Mouse (Mus musculus) urinary bladder, postnatal 36 days (tissue): ENCODE data around the gene Ankrd44.
A peak's percentile ranks its signal among the peaks of the same experiment; 100 is the strongest.

ENCODE experiments used
- DNase-seq, 2 experiments: peaks; one replicate each; pipeline ENCODE4 v3.0.0; 2022; ENCODE audit warnings: low spot score in 2 of 2, mixed read lengths in 1 of 2

Ankrd44 gene

DNA sequence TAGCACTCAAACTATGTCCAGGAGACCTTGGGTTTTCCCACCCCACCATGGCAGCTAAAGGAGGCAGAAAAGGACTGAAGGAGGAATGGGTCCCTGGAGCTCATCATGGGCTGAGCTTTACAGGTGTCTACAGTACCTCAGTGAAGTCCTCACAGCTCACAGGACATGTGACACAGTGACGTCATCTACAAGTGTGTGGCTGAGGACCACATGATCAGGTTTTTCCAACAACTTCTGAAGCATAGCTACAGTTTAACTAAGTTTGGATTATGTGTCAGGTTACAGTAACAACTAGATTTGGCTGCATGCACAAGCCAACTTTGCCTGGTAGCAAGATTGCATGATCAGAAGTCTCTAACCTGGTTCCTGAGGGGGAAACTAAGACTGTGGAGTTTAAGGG lies 78.9 kb downstream of the Ankrd44 start:
- DNase-seq, result no peak

DNA sequence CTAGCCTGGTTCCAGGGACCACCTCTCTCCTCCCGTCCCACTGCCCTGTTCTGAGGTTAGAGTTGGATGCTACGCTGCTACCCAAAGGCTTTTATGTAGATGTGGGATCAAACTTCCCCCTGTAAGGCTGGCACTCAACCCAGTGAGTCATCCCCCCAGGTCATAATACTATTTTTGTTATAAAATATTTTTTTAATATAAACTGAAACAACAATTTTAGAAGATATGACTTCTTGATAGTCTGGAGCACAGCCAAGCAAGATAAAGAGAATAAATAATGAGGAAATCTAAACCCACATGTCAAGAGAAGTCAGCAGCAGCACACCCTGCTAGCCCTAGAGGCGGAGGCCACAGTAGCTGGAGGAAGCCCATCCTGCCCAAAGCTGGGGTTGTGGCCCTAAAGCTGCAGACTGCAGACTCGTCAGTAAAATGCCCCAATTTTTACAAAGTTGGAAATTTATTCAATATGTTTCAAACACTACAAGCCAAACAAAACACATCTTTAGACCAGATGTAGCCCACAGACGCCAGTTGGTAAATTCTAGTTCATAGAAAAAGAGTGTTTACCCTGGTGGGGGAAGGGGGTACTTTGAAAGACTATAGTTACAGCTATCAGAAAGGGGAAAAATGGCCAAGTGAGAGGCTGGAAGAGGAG lies 79.7 kb downstream of the Ankrd44 start:
- no peak for DNase-seq

DNA sequence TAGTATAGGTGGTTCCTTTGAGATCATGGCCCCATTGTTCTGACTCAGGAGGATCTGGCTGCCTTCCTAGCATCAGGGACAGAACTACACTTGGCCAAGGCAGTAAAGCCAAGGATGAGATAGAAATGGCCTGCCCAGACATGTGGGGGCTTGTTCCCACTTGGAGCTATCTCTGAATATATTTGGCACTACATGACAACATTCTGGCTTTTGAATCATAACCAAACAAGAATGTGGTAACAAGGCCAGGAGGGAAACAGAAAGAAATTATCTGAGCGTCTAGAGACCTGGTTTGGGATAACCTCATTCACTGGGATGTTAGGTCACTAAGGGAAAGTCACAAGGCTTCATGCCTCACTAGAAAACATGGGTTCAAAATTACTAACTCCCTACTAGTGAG lies 81.8 kb downstream of the Ankrd44 start:
- no peak for DNase-seq

DNA sequence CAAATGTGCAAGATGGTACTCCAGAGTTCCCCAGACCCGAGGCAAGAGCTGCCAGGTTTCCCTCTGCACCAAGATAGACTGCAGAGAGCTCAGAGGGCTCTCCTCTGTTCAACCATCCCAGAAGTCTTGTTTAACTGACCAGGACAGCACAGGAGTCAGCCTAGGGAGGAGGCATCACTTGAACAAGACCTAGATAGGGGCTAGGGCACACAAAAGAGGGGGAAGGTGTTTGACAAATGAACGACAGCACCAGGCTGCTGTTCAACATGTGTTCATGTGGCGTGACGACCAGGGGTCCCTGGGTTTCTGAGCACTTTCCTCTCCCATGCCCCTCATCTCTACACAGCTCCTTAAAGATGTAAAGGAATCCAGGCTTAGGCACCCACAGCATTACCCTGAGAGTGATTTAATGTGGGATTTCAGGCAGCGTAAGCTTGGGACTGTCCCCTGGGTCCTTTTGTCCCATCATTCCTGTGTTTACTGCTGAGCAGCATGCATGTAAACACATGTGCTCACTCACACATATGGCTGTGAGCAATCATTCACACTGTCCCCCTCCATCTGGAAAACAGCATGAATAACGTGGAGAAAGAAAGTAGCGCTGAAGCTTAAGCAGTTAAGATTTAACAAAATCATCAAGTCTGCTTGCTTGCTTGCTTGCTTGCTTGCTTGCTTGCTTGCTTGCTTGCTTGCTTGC lies 83.3 kb downstream of the Ankrd44 start:
- DNase-seq, result no peak

DNA sequence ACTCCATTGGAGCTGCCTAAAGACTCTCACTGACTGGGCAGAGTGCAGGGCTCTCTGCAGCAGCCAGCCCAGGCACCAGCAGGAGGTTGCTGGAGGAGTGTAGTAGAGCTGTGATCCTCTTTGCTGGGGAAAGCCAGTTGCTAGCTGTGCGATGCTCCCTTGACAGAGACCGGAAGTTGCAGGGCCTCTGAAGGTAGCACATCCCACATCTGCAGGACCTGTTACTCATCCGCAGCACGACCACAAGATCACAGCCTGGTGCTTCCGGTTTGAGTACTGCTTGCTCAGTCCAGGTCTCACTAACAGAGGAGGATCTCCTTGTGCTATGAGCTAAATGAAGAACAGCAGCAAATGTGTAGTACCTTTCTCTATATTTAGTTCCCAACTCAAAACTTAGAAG lies 84.4 kb downstream of the Ankrd44 start:
- DNase-seq, result no peak

DNA sequence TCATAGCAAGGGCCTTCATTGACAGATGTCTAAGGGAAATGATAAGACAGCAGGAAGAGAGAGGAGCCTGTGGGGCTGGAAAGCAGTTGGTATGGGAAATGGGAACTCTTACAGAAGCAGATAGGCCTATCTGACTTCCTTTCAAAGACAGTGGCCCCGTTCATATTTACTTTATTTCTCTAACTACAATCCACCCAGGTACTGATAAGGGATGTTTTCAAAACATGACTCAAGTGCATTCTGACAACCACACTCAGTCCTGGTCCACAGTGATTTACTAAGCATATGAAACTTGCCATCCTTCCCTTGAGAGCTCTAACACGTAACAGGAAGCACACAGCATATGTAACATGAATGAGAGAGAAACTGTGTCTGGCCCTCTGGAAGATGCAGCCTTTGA lies 86.1 kb downstream of the Ankrd44 start:
- DNase-seq, result no peak

DNA sequence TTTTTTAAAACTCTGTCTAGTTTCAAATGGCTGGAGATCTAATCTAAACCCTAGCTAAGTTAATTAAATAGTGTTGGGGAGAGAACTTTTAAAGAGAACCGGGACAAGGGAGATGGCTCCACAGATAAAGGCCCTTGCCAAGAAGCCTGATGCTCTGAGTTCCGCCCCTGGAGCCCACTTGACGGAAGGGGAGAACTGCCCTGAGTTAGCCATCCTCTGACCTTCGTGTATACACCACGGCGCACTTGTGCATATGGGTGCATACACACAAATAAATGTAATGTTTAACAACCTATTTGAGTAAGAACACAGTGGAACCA lies 87.7 kb downstream of the Ankrd44 start:
- no peak for DNase-seq

DNA sequence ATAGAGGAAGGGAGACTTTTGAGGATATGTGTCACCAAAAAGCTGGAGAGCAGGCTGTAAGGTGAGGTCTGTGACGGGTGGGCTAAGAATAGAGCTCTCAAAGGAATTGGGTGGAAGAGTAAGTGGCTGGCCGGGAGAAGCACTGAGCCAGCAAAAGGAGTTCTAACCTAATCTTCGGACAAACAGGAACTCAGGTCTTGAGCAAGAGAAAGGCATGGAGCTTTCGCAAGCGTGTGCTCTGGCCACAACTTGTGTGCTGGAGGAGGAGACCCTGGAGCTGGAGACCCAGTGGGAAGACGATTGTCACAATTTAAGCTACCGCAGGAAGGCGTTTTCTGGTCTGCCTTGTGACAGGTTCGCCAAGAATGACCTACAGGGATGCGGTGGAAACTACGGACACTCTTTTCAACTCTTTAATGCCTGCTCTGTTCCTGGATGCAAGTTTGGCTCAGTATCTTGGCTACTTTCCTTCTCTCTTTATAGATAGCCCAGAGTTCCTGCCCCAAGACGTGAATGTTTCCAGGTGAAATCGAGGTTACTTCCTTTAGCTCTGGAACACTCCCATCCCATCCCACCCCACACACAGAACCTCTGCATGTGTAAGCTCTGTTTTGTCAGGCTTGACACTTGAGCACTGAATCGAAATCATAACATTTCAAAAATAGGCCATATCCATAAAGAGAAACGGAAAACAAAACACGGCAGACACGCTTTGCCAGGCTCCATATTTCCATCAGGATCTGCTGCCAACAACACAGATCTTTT lies 88.3 kb downstream of the Ankrd44 start:
- peak in 1 of 2 experiments; percentile 54 for DNase-seq

DNA sequence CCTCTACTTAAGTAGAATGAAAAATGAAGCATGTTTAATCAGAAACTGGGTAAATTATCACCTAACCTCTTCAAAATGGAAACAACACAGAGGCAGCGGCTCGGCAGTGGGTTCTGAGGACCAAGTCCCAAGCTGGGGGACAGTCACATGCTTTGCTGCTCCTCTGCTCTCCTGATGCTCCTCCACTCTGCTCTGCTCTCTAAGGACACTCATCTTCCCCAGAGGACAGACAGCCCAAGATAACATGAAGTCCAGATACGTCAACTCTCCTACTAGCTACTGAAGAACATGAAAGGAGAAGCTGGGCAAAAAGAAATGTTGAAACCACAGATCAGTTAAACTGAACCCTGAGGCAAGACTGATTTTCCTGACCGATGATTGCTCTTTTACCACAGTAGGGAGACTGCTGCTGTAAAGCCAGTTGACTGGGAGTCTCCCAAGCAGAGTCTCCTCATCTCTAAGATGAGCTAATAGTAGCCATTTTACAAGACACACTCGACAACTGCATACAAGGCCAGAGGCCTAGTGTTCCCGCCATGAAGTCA lies 90.5 kb downstream of the Ankrd44 start:
- DNase-seq, result no peak

DNA sequence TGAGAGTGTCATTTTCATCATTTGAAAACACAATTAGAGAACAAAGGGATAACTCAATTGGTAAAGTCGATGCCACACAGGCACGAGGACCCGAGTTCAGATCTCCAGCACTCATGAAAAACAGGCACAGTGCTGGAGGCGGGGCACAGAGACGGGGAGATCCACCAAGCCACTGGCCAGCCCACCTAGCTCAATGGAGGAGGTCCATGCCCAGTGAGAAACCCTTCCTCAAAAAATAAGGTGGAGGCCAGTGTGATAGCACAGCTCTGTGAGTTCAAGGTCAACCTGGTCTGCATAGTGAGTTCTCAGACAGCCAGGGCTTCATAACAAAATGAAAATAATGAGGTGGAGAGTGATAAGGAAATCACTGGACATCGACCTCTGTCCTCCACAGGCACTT lies 93.0 kb downstream of the Ankrd44 start:
- no peak for DNase-seq

DNA sequence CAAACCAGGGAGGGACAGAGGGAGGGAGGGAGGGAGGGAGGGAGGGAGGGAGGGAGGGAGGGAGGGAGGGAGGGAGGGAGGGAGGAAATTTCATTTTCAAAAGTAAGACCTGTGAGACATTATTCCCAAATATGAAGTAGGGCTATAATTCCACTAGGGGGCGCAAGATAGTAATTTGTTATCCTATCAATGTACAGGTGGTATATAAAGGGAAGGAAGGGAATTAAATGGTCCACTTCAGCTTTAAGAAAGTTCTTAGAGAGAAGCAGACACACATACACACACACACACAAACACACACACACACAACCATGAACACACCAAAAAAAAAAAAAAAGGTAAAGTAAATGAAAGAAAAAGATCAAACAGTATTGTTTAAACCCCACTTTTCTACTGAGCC lies 93.4 kb downstream of the Ankrd44 start:
- no peak for DNase-seq

DNA sequence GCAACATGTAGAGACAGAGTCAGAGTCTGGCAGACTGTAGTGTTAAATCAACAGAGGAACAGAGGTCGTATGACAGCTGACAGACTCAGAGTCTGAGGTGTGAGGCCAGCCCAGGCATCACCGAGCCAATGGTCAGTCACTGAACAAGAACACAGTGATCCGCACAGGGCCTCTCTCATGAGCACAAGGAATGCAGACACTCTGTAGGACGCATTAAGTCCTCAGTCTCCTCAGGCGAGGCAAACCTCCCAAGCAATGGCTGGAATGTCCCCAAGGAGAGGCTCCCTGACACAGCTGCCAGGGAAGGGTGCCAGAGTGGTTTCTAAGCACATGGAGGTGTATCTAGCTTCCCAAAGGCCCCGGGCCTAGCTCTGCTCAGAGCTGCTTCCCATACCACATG lies 96.0 kb downstream of the Ankrd44 start:
- peak in 1 of 2 experiments; percentile 46 for DNase-seq

DNA sequence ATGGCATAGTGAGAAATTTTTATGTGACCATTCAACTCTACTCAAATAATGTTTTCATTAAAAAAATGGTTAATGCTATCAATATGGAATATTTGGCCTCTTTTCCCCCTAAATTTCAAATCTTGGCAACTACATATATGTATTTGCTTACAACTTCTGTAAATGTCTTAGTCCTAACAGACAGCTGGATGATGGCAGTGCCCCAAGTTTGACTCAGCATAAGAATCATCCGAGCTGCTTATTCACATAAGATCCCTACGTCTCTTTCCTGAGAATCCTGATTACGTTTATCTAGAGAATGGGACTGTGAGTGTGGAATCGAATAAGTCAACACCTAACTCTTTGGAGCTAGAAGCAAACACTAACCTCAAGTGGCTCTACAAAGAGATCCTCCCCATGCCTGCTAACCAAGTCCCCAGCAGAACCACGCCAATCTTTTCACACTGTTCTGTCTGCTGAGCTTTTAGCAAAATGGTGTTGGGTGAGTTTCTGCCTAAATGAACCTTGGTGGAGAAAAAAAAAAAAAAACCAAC lies 96.4 kb downstream of the Ankrd44 start:
- no peak for DNase-seq

DNA sequence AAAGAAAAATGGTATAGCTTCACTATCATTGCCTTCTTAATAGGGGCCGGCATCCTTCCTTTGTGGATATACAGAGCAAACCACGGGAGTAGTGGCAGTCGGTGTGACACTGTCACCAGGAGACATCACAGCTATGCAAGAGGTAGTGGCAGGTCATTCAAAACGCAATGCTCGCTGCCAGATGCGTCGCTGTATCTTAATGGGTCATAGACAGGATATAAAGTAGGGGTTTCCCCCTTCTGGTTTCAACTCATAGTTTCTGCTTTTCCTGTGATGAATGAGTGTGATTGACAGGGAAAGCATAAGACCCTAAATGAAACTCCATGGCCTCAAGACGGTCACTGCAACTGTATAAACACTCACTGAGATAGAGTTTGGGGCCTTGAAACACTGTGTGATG lies 98.4 kb downstream of the Ankrd44 start:
- DNase-seq, result no peak

DNA sequence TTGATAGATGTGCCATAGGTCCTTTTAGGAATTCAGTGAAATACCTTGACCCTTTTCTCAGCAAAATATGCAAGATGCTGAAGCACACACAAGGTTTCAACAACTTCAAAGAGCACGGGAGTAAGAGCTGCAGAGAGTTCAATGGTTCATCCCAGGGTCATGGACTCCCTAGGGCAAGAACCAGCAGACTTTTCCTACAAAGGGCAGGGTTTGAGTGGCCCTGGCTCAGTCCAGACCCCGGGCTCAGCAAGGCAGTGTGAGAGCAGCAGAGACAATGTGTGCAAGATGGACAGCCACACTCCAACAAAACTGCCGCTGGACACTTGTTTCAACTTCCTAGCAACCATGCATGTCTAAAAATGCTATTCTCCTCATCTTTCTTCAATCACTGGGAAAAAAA lies 98.8 kb downstream of the Ankrd44 start:
- DNase-seq, result no peak

DNA sequence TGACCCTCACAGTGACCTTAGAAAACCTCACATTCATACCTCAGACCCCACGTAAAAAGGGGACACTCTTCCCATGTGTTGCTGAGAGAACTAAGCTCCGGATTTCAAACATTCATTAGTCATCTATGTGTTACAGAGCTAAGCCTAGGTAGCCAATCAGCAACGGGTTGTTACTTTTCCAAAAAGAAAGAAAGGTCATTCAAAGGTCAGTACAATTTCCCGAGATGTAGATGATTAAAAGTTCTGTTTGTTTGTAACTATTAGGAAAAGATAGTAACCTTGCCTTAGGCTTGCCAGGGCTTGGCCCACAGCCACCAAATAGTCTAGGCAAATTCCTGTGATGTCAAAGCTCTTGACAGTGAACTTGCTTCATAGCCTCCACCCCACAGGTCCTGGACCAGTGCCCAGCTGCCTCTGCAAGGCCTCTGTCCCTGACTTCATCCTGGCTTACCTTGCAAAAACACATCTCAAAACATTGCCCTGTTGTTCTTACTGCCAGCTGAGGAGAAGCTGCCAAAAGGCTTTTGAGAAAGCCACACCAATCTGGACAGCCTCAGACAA lies 99.7 kb downstream of the Ankrd44 start:
- peak; percentile 60 to 86 for DNase-seq

DNA sequence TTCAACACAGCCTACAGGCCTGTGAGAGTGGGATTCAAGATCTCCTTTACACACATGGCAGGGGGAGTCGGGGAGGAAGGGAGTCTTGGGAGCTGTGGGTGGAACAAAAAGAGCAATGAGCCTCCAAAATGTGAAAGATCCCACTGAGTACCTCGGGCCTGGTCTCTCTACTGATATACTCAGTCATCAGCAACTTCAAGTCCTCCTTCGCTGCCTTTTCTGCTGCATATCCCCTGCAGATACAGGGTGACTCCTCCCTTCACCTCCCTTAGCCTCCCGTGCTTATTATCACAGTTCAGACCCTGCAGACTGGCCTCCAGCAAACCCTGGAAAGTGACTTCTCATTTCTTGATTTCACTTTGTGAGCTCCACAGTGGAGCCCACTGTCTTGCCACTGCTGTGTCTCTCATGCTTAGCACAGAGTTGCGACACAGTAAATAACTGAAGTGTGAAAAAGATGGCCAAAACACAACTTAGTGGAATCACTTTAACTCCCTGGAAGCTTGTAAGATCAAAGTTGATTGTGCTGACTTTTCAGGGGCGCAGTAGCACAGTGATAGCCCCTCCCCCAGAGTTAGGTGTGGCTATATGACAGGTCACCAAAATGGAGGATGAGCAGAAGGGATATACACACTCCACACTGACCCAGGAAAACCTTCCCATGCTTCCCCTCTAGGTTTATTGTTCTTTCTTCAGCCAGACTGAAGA lies 100.3 kb downstream of the Ankrd44 start:
- no peak for DNase-seq

DNA sequence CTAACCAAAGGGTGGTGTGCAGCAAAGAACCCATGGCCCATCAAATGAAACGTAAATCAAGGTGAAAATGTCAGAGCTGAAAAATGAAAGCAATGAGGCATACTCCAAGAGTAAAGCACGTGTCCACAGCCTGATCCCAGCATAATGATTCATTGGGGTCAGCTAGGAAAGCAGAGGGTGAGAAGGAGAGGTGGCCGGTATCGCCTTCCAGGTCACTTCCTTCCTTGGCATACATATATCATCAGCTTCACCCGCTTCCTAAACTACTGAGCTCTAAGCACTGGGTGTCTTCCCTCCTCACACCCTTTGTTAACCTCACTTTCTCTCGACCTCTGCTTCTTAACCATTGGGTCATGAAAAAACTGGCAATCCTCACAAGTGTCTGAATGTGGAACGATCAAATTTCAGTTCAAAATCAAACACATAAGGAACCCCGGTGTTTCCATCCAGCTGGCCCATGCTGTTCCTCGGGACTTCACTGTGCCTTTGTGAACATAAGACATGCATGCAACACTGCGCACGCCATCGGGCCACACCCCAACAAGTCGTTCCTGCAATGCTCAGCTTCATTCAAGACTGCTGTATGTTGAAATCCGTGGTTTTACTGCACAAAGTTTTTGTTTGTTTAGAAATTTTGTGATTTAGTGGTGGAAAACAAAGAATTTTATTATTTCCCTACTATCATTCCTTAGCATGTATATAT lies 101.9 kb downstream of the Ankrd44 start:
- no peak for DNase-seq

DNA sequence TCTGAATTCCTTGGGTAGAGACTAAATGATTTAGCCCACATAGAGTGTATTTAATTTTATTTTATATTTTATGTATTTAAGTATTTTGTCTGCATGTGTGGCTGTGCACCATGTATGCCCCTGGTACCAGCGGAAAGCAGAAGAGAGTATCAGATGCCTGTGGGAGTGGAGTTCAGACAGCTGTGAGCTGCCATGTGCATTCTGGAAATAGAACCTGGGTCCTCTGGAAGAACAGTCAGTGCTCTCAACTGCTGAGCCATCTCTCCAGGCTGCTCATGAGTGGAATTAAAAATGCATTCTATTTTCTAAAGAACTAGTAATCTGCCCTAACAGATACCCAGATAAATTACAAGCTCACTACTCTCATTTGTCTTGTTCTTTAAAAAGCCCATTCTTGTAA lies 104.4 kb downstream of the Ankrd44 start:
- DNase-seq, result no peak

DNA sequence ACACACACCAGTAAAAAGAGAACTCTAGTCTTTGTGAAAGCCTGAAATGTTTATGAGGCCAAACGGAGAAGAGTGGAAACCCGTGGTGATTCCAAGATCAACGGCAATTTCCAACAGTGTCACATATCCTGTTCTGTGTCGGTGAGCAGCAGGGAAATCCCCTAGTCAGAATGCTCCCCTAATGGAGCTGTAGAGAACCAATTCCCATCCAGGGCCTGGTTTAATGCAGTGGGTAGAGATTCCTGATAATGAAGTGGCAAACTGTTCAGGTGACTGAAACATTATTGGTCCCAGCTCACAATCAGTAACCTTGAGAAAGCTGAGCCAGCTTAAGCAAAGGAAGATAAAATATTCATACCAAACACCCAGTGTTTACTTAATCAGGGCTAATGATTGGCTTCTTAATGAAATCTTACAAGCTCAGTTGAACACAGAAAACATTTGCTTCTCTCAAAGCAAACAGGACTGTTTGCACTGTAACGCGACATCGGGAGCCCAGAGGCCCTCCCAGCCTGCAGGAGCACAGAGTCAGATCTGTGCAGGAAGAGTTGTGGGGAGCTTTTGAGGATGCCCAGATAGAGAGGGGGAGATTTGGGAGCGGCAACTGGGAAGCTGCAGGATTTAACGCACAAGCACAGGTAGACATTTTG lies 110.9 kb downstream of the Ankrd44 start:
- DNase-seq, result no peak
